Mouse (Mus musculus) forebrain, postnatal 0 days (tissue): ENCODE measurements around the gene Rsph3a. TPM values are rescaled to one million over a fixed set of nuclear protein-coding genes. Genes with fewer than 3 reads are reported as not detected.
"Not testable (repeated sequence)": the region's sequence is repeated elsewhere in the genome, so short reads cannot be mapped to it uniquely, and the experiment has no call there.

Source experiments
- ATAC-seq: fragments of 200-750 bp; cut with Nextera tagmentation; 2 replicates; pipeline ENCODE4 v1.8.0; 2017; ENCODE audit warnings: mild to moderate bottlenecking, moderate library complexity
- DNase-seq: peaks from one replicate; pipeline ENCODE4 v3.0.0-alpha.2; 2015
- H3K27ac ChIP-seq: fragments of 300-500 bp; sonication (generic); 2 replicates; pipeline ENCODE4 v1.5.1; 2014; ENCODE audit warnings: low read depth, mild to moderate bottlenecking, antibody characterized with exemption, low read length, moderate library complexity, mixed read lengths
- H3K27me3 ChIP-seq: fragments of 300-500 bp; sonication (generic); 2 replicates; pipeline ENCODE4 v1.6.1; 2014; ENCODE audit warnings: mild to moderate bottlenecking, low read length, mixed read lengths; ENCODE audit not compliant: insufficient read depth
- H3K36me3 ChIP-seq: fragments of 300-500 bp; sonication (generic); 2 replicates; pipeline ENCODE4 v1.6.1; 2014; ENCODE audit warnings: mild to moderate bottlenecking, moderate library complexity; ENCODE audit not compliant: insufficient read depth
- H3K4me1 ChIP-seq: fragments of 300-500 bp; sonication (generic); 2 replicates; pipeline ENCODE4 v1.6.1; 2014; ENCODE audit warnings: antibody characterized with exemption; ENCODE audit not compliant: insufficient read depth
- H3K4me2 ChIP-seq: fragments of 300-500 bp; sonication (generic); 2 replicates; pipeline ENCODE4 v1.6.1; 2014; ENCODE audit warnings: low read depth, mild to moderate bottlenecking, moderate library complexity
- H3K4me3 ChIP-seq: fragments of 300-500 bp; sonication (generic); 2 replicates; pipeline ENCODE4 v1.5.1; 2014; ENCODE audit warnings: low read depth, low read length, mixed read lengths
- H3K9ac ChIP-seq: fragments of 300-500 bp; sonication (generic); 2 replicates; pipeline ENCODE4 v1.6.1; 2014; ENCODE audit warnings: mild to moderate bottlenecking
- H3K9me3 ChIP-seq: fragments of 300-500 bp; sonication (generic); 2 replicates; pipeline ENCODE4 v1.6.1; 2016; ENCODE audit warnings: low read length
- CTCF ChIP-seq: sonication (generic); IDR thresholded peaks from 2 replicates; pipeline ENCODE4 v1.5.1; 2016; ENCODE audit warnings: antibody characterized with exemption, control low read depth, low read depth
- WGBS: fragments of 180-500 bp; shearing (Covaris S2); extraction: QIAGEN DNeasy Blood & Tissue Kit; methylation state at CpG from one replicate; pipeline ENCODE4 v1.1.7; 2014; 5-methylcytosine and 5-hydroxymethylcytosine counted together
- polyA plus RNA-seq: library from polyadenylated mRNA; unstranded; fragments of >200 nt; fragmentation: Nextera tagmentation; extraction: Ambion mirVana; gene quantifications from 2 replicates; pipeline ENCODE4 v1.2.1, GENCODE M21; 2015
- total RNA-seq: library from RNA; depleted of rRNA; stranded (reverse); fragments of >200 nt; gene quantifications from 2 replicates; pipeline ENCODE4 v1.2.3, GENCODE M21; 2014; rRNA removed

Gene Rsph3a
- total RNA-seq (21.3 and 21.5 TPM in 2 replicates), polyA plus RNA-seq (56.9 and 63.6 TPM in 2 replicates)

GRCm38 (mm10) chr17:7945117-7946052 is at the start of gene Rsph3a:
TSS of gene Rsph3a (plus strand) at chr17:7945614.
- Histone ChIP-seq H3K9ac (peak within 1 kb of the TSS; percentile 75), H3K4me3 (peak within 1 kb of the TSS; percentile 47), H3K4me2 (peak within 1 kb of the TSS; percentile 60), H3K27ac (peak within 1 kb of the TSS; percentile 75)
- H3K27me3 ChIP-seq, H3K4me1 ChIP-seq, H3K36me3 ChIP-seq, H3K9me3 ChIP-seq: not testable (repeated sequence)
- DNase-seq (peak; percentile 87), ATAC-seq (peak; percentile 97)
- 3% methylated on average over 54 of the region's 58 CpGs for WGBS
- peak; percentile 51 for TF ChIP-seq CTCF

- Histone ChIP-seq H3K36me3 (no peaks in the 10 kb centered on the region), H3K27ac (no peak overlapping the region), H3K9me3 (no peaks in the 10 kb centered on the region), H3K9ac (no peak overlapping the region), H3K4me2 (no peak overlapping the region), H3K4me1 (no peaks in the 10 kb centered on the region), H3K27me3 (no peaks in the 10 kb centered on the region), H3K4me3 (no peak overlapping the region)
- peak; percentile 59 for ATAC-seq
- DNase-seq, result peak; percentile 34
- TF ChIP-seq CTCF, result no peak
- WGBS, result 70% methylated on average over 10 of the region's 10 CpGs
Measured at GRCm38 (mm10) chr17:7896047-7896635, 49.3 kb upstream of the Rsph3a start.

- Histone ChIP-seq H3K9ac (no peak overlapping the region), H3K36me3 (no peaks in the 10 kb centered on the region), H3K4me1 (no peaks in the 10 kb centered on the region), H3K4me2 (no peak overlapping the region), H3K4me3 (no peak overlapping the region), H3K27me3 (no peaks in the 10 kb centered on the region), H3K27ac (no peak overlapping the region), H3K9me3 (no peaks in the 10 kb centered on the region)
- WGBS, result 89% methylated on average over 11 of the region's 11 CpGs
- DNase-seq (no peak), ATAC-seq (no peak)
- TF ChIP-seq CTCF, result no peak
Measured at GRCm38 (mm10) chr17:7897120-7897519, 48.3 kb upstream of the Rsph3a start.

- Histone ChIP-seq H3K27ac (no peak overlapping the region), H3K4me2 (no peak overlapping the region), H3K9me3 (no peaks in the 10 kb centered on the region), H3K27me3 (no peaks in the 10 kb centered on the region), H3K9ac (no peak overlapping the region), H3K4me3 (no peak overlapping the region), H3K36me3 (no peaks in the 10 kb centered on the region), H3K4me1 (no peaks in the 10 kb centered on the region)
- WGBS, result 83% methylated on average over 4 of the region's 4 CpGs
- no peak for TF ChIP-seq CTCF
- ATAC-seq (no peak), DNase-seq (no peak)
Measured at GRCm38 (mm10) chr17:7897756-7898155, 47.7 kb upstream of the Rsph3a start.

GRCm38 (mm10) chr17:7899233-7899632 is 46.2 kb upstream of the Rsph3a start:
- WGBS, result 80% methylated on average over 6 of the region's 6 CpGs
- Histone ChIP-seq H3K36me3 (no peaks in the 10 kb centered on the region), H3K9ac (no peak overlapping the region), H3K4me2 (no peak overlapping the region), H3K4me3 (no peak overlapping the region), H3K27ac (no peak overlapping the region), H3K4me1 (no peaks in the 10 kb centered on the region), H3K9me3 (no peaks in the 10 kb centered on the region), H3K27me3 (no peaks in the 10 kb centered on the region)
- no peak for DNase-seq
- TF ChIP-seq CTCF, result no peak
- ATAC-seq, result no peak

GRCm38 (mm10) chr17:7899961-7900360 is 45.5 kb upstream of the Rsph3a start:
- H3K4me1 ChIP-seq, result no peaks in the 10 kb centered on the region
- no peak for TF ChIP-seq CTCF
- no peaks in the 10 kb centered on the region for H3K27me3 ChIP-seq
- no peak overlapping the region for H3K9ac ChIP-seq
- no peak for ATAC-seq
- H3K36me3 ChIP-seq, result no peaks in the 10 kb centered on the region
- H3K4me3 ChIP-seq, result no peak overlapping the region
- H3K4me2 ChIP-seq, result no peak overlapping the region
- H3K9me3 ChIP-seq, result no peaks in the 10 kb centered on the region
- H3K27ac ChIP-seq, result no peak overlapping the region
- DNase-seq, result no peak
- 73% methylated on average over 4 of the region's 4 CpGs for WGBS

- no peaks in the 10 kb centered on the region for H3K9me3 ChIP-seq
- no peak overlapping the region for H3K4me3 ChIP-seq
- H3K27ac ChIP-seq, result no peak overlapping the region
- DNase-seq (no peak), ATAC-seq (no peak)
- H3K27me3 ChIP-seq, result no peaks in the 10 kb centered on the region
- H3K36me3 ChIP-seq, result no peaks in the 10 kb centered on the region
- H3K9ac ChIP-seq, result no peak overlapping the region
- TF ChIP-seq CTCF, result no peak
- H3K4me2 ChIP-seq, result no peak overlapping the region
- 79% methylated on average over 2 of the region's 2 CpGs for WGBS
- H3K4me1 ChIP-seq, result no peaks in the 10 kb centered on the region
Measured at GRCm38 (mm10) chr17:7901536-7901935, 43.9 kb upstream of the Rsph3a start.
